Mouse (Mus musculus): ENCODE results near the gene Ormdl3. TPM values are rescaled to one million over a fixed set of nuclear protein-coding genes. Genes with fewer than 3 reads are reported as not detected.

Ormdl3 gene
- polyA plus RNA-seq, 1 experiment, result 20.0 TPM

DNA sequence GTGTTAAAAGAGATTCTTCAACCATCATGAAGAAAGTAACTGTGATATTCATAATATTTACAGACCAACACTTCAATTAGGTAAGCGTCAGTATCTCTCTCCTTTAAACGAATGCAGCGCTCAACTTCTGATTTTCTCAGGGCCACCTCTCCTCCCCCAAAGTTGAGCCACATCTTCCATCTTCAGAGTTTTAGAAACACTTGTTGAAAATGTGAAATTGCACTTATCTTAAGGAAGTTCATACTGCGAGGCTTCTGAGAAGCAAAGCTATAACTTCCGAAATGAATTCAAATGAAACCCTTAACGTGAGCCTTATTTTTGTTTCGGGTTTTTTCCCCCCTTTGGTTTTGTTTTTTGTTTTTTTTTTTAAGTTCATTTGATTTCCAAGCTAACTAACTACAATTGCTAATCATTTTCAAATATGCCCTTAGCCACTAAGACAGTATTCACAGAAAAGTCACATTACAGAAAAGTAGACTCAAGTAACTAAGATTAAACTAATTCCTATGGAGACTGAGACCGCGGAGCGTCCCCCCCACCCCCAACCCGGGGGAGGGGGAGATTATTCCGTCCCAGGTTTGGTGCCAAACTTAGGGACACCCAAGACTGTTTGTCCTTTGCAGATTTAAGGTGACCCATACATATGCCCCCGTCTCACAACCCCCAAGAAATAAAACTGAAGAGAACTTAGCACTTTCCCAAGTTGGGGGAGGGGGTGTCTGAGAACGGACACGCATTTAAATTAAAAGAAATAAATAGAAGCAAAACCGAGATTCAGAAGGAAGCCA is 42.1 kb downstream of the Ormdl3 start:
- Histone ChIP-seq H3K27ac (ENCODE audit: insufficient read depth, low read length) (no peak overlapping the region), H3K36me3 (ENCODE audit: control insufficient read depth, insufficient read depth, low read length, poor library complexity, severe bottlenecking) (no peaks in the 10 kb centered on the region), H3K4me1 (ENCODE audit: control insufficient read depth, insufficient read depth, low read length) (no peaks in the 10 kb centered on the region), H3K9ac (ENCODE audit: low read depth, poor library complexity, severe bottlenecking) (peak overlapping the region; percentile 71), H3K4me3 (ENCODE audit: low read depth, low read length) (0 out of 2 replicates have a peak overlapping the region, but pooled peaks have one; percentile 15), H3K9me3 (replicated peaks; ENCODE audit: control insufficient read depth, insufficient read depth, low read length, poor library complexity, severe bottlenecking) (peaks cover 2% of the 10 kb centered on the region; the same call in 1 of the 2 replicates), H3K27me3 (ENCODE audit: control insufficient read depth, insufficient read depth, low read length, poor library complexity, severe bottlenecking) (peaks cover 24% of the 10 kb centered on the region)
- TF ChIP-seq CTCF (IDR thresholded peaks at IDR 0.05; ENCODE audit: low read depth, low read length) (no peak), POLR2A (IDR thresholded peaks at IDR 0.05; ENCODE audit: insufficient read depth, low read length) (no peak), EP300 (IDR thresholded peaks at IDR 0.05; ENCODE audit: insufficient read depth, low read depth, low read length) (no peak)

DNA sequence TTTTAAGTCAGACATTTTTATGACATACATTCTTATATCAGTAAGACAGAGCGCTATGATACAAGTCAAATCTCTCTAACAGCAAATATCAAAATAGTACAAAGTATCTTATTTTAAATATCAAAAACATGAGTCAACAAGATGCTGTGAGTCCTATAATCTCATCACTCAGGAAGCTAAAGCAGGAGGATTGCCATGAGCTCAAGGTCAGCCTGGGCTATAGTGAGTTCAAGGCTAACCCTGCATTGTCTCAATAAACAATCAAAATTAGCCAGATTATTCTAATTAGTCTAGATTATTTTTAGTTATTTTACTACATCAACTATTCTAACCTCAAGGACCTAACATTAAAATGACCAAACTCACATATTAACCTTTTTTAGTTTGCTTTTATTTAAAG is 43.8 kb downstream of the Ormdl3 start:
- H3K4me3 ChIP-seq (ENCODE audit: low read depth, low read length), result no peak overlapping the region
- no peaks in the 10 kb centered on the region for H3K4me1 ChIP-seq (ENCODE audit: control insufficient read depth, insufficient read depth, low read length)
- H3K9ac ChIP-seq (ENCODE audit: low read depth, poor library complexity, severe bottlenecking), result no peak overlapping the region
- H3K27me3 ChIP-seq (ENCODE audit: control insufficient read depth, insufficient read depth, low read length, poor library complexity, severe bottlenecking), result peaks cover 19% of the 10 kb centered on the region
- H3K27ac ChIP-seq (ENCODE audit: insufficient read depth, low read length), result no peak overlapping the region
- peaks cover 2% of the 10 kb centered on the region; the same call in 1 of the 2 replicates for H3K9me3 ChIP-seq (replicated peaks; ENCODE audit: control insufficient read depth, insufficient read depth, low read length, poor library complexity, severe bottlenecking)
- TF ChIP-seq POLR2A (IDR thresholded peaks at IDR 0.05; ENCODE audit: insufficient read depth, low read length), result no peak
- no peak for TF ChIP-seq CTCF (IDR thresholded peaks at IDR 0.05; ENCODE audit: low read depth, low read length)
- TF ChIP-seq EP300 (IDR thresholded peaks at IDR 0.05; ENCODE audit: insufficient read depth, low read depth, low read length), result no peak
- H3K36me3 ChIP-seq (ENCODE audit: control insufficient read depth, insufficient read depth, low read length, poor library complexity, severe bottlenecking), result no peaks in the 10 kb centered on the region

DNA sequence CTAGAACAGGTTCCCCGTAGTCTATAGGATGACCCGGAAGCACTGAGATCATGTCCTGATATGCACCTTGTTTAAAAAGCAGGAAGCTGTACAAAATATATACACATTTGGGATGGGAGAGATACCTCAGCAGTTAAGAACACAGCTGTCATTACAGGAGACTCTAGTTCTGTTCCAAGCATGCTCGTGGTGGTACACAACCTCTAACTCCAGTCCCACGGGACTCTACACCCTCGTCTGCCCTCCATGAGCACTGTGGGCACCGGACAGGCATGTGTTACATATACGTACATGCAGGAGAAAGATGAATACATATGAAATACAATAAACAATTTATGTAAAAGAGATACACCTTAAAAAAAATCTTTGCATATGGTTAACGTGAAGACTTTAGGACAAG is 44.6 kb downstream of the Ormdl3 start:
- H3K4me3 ChIP-seq (ENCODE audit: low read depth, low read length), result no peak overlapping the region
- no peak overlapping the region for H3K27ac ChIP-seq (ENCODE audit: insufficient read depth, low read length)
- no peaks in the 10 kb centered on the region for H3K4me1 ChIP-seq (ENCODE audit: control insufficient read depth, insufficient read depth, low read length)
- TF ChIP-seq POLR2A (IDR thresholded peaks at IDR 0.05; ENCODE audit: insufficient read depth, low read length), result no peak
- no peak for TF ChIP-seq CTCF (IDR thresholded peaks at IDR 0.05; ENCODE audit: low read depth, low read length)
- no peak for TF ChIP-seq EP300 (IDR thresholded peaks at IDR 0.05; ENCODE audit: insufficient read depth, low read depth, low read length)
- H3K36me3 ChIP-seq (ENCODE audit: control insufficient read depth, insufficient read depth, low read length, poor library complexity, severe bottlenecking), result no peaks in the 10 kb centered on the region
- H3K9me3 ChIP-seq (replicated peaks; ENCODE audit: control insufficient read depth, insufficient read depth, low read length, poor library complexity, severe bottlenecking), result peaks cover 2% of the 10 kb centered on the region; the same call in 1 of the 2 replicates
- no peak overlapping the region for H3K9ac ChIP-seq (ENCODE audit: low read depth, poor library complexity, severe bottlenecking)
- H3K27me3 ChIP-seq (ENCODE audit: control insufficient read depth, insufficient read depth, low read length, poor library complexity, severe bottlenecking), result peaks cover 19% of the 10 kb centered on the region

DNA sequence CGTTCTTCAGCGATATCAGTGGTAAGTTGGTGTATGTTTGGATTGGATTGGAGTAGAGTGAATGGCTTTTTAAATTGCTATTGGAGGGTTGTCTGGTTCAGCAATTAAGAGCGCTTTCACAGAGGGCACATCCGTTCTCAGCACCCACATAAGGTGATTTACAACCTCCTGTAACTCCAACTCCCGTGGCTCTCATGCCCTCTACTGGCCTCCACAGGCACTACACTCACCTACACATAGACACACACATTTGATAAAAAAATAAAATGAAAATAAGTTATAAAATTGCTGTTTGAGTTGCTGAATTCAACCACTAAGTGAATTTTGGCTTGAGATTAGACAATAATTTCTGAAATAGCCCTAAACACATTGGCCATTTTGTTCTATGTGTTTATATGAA is 46.8 kb downstream of the Ormdl3 start:
- Histone ChIP-seq H3K4me1 (ENCODE audit: control insufficient read depth, insufficient read depth, low read length) (no peaks in the 10 kb centered on the region), H3K27me3 (ENCODE audit: control insufficient read depth, insufficient read depth, low read length, poor library complexity, severe bottlenecking) (peaks cover 4% of the 10 kb centered on the region), H3K36me3 (ENCODE audit: control insufficient read depth, insufficient read depth, low read length, poor library complexity, severe bottlenecking) (no peaks in the 10 kb centered on the region), H3K4me3 (ENCODE audit: low read depth, low read length) (no peak overlapping the region), H3K27ac (ENCODE audit: insufficient read depth, low read length) (no peak overlapping the region), H3K9me3 (replicated peaks; ENCODE audit: control insufficient read depth, insufficient read depth, low read length, poor library complexity, severe bottlenecking) (peaks cover 2% of the 10 kb centered on the region; the same call in 1 of the 2 replicates), H3K9ac (ENCODE audit: low read depth, poor library complexity, severe bottlenecking) (no peak overlapping the region)
- TF ChIP-seq CTCF (IDR thresholded peaks at IDR 0.05; ENCODE audit: low read depth, low read length) (peak; percentile 52), EP300 (IDR thresholded peaks at IDR 0.05; ENCODE audit: insufficient read depth, low read depth, low read length) (no peak)

DNA sequence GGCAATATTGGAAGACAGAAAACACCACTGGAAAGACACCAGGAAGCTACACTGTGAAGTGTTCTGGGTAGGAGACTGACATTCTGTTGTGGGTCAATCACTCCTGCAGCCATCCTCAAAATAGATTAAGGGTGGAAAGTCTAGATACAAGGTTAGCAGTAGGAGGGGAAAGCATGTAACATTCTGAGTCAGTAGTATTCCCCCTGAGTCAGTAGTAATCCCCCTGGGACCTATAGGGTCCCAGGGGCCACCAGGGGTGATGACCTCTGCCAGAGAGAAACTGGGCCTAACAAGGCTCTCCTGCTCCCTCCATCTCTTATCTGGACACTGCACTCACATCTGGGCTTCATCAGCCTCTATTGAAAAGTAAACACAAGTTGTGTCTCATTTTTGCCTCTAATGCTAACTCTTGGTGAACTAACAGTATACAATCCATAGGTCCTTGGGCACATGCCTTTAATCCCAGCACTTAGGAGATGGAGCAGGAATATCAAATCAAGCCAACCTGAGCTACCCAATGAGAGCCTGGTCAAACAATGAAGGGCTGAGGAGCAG is 49.6 kb downstream of the Ormdl3 start:
- Histone ChIP-seq H3K27ac (ENCODE audit: insufficient read depth, low read length) (no peak overlapping the region), H3K9me3 (replicated peaks; ENCODE audit: control insufficient read depth, insufficient read depth, low read length, poor library complexity, severe bottlenecking) (peaks cover 2% of the 10 kb centered on the region; the same call in 1 of the 2 replicates), H3K4me1 (ENCODE audit: control insufficient read depth, insufficient read depth, low read length) (no peaks in the 10 kb centered on the region), H3K4me3 (ENCODE audit: low read depth, low read length) (no peak overlapping the region), H3K36me3 (ENCODE audit: control insufficient read depth, insufficient read depth, low read length, poor library complexity, severe bottlenecking) (no peaks in the 10 kb centered on the region), H3K27me3 (ENCODE audit: control insufficient read depth, insufficient read depth, low read length, poor library complexity, severe bottlenecking) (peaks cover 2% of the 10 kb centered on the region; the same call in 1 of the 2 replicates), H3K9ac (ENCODE audit: low read depth, poor library complexity, severe bottlenecking) (no peak overlapping the region)
- TF ChIP-seq POLR2A (IDR thresholded peaks at IDR 0.05; ENCODE audit: insufficient read depth, low read length) (no peak), EP300 (IDR thresholded peaks at IDR 0.05; ENCODE audit: insufficient read depth, low read depth, low read length) (no peak), CTCF (IDR thresholded peaks at IDR 0.05; ENCODE audit: low read depth, low read length) (no peak)

Other genes with a start within 250 kb of the Ormdl3 start
- 1.1 and 1.5 TPM in 2 replicates for gene Ppp1r1b, start 239.0 kb downstream of the Ormdl3 start, polyA plus RNA-seq (2011; ENCODE audit: insufficient read depth, insufficient read length, low read depth, missing spikeins)
- gene Stard3, start 229.0 kb downstream of the Ormdl3 start, polyA plus RNA-seq (2011; ENCODE audit: insufficient read depth, insufficient read length, low read depth, missing spikeins), result 12.2 and 16.8 TPM in 2 replicates
- gene Tcap, start 203.6 kb downstream of the Ormdl3 start, polyA plus RNA-seq (2011; ENCODE audit: insufficient read depth, insufficient read length, low read depth, missing spikeins), result not detected in 2 replicates
- gene Pnmt, start 200.9 kb downstream of the Ormdl3 start, polyA plus RNA-seq (2011; ENCODE audit: insufficient read depth, insufficient read length, low read depth, missing spikeins), result not detected in 2 replicates
- 4.5 and 5.0 TPM in 2 replicates for gene Pgap3, start 186.9 kb downstream of the Ormdl3 start, polyA plus RNA-seq (2011; ENCODE audit: insufficient read depth, insufficient read length, low read depth, missing spikeins)
- 11.0 and 12.4 TPM in 2 replicates for gene Erbb2, start 174.9 kb downstream of the Ormdl3 start, polyA plus RNA-seq (2011; ENCODE audit: insufficient read depth, insufficient read length, low read depth, missing spikeins)
- 65.1 and 67.2 TPM in 2 replicates for gene Mien1, start 148.4 kb downstream of the Ormdl3 start, polyA plus RNA-seq (2011; ENCODE audit: insufficient read depth, insufficient read length, low read depth, missing spikeins)
- gene Grb7, start 141.0 kb downstream of the Ormdl3 start, polyA plus RNA-seq (2011; ENCODE audit: insufficient read depth, insufficient read length, low read depth, missing spikeins), result 45.6 and 48.2 TPM in 2 replicates
- gene Ikzf3, start 41.3 kb downstream of the Ormdl3 start, polyA plus RNA-seq (2011; ENCODE audit: insufficient read depth, insufficient read length, low read depth, missing spikeins), result not detected in 2 replicates
- gene Zpbp2, start 36.3 kb downstream of the Ormdl3 start, polyA plus RNA-seq (2011; ENCODE audit: insufficient read depth, insufficient read length, low read depth, missing spikeins), result not detected in 2 replicates
- gene Lrrc3c, start 10.9 kb upstream of the Ormdl3 start, polyA plus RNA-seq (2011; ENCODE audit: insufficient read depth, insufficient read length, low read depth, missing spikeins), result not detected in 2 replicates
- 50.0 and 53.5 TPM in 2 replicates for gene Gm12355, start 38.3 kb upstream of the Ormdl3 start, polyA plus RNA-seq (2011; ENCODE audit: insufficient read depth, insufficient read length, low read depth, missing spikeins)
- gene Gsdma3, start 39.0 kb upstream of the Ormdl3 start, polyA plus RNA-seq (2011; ENCODE audit: insufficient read depth, insufficient read length, low read depth, missing spikeins), result not detected in 2 replicates
- not detected in 2 replicates for gene Gsdma2, start 59.4 kb upstream of the Ormdl3 start, polyA plus RNA-seq (2011; ENCODE audit: insufficient read depth, insufficient read length, low read depth, missing spikeins)
- gene Gsdma, start 77.0 kb upstream of the Ormdl3 start, polyA plus RNA-seq (2011; ENCODE audit: insufficient read depth, insufficient read length, low read depth, missing spikeins), result 0.22 and 0.56 TPM in 2 replicates
- 123 and 129 TPM in 2 replicates for gene Psmd3, start 95.2 kb upstream of the Ormdl3 start, polyA plus RNA-seq (2011; ENCODE audit: insufficient read depth, insufficient read length, low read depth, missing spikeins)
- not detected in 2 replicates for gene Csf3, start 113.9 kb upstream of the Ormdl3 start, polyA plus RNA-seq (2011; ENCODE audit: insufficient read depth, insufficient read length, low read depth, missing spikeins)
- gene Med24, start 142.1 kb upstream of the Ormdl3 start, polyA plus RNA-seq (2011; ENCODE audit: insufficient read depth, insufficient read length, low read depth, missing spikeins), result 83.5 and 85.8 TPM in 2 replicates
- gene Thra, start 153.3 kb upstream of the Ormdl3 start, polyA plus RNA-seq (2011; ENCODE audit: insufficient read depth, insufficient read length, low read depth, missing spikeins), result 20.7 and 24.6 TPM in 2 replicates
- 7.4 and 7.5 TPM in 2 replicates for gene Nr1d1, start 188.0 kb upstream of the Ormdl3 start, polyA plus RNA-seq (2011; ENCODE audit: insufficient read depth, insufficient read length, low read depth, missing spikeins)
- 68.7 and 69.1 TPM in 2 replicates for gene Msl1, start 208.1 kb upstream of the Ormdl3 start, polyA plus RNA-seq (2011; ENCODE audit: insufficient read depth, insufficient read length, low read depth, missing spikeins)
- 55.0 and 57.7 TPM in 2 replicates for gene Casc3, start 217.5 kb upstream of the Ormdl3 start, polyA plus RNA-seq (2011; ENCODE audit: insufficient read depth, insufficient read length, low read depth, missing spikeins)
- gene Rapgefl1, start 249.4 kb upstream of the Ormdl3 start, polyA plus RNA-seq (2011; ENCODE audit: insufficient read depth, insufficient read length, low read depth, missing spikeins), result 3.5 and 4.0 TPM in 2 replicates